Mouse (Mus musculus): ENCODE measurements around the gene Hist1h2bq.
"Not testable (repeated sequence)": the region's sequence is repeated elsewhere in the genome, so short reads cannot be mapped to it uniquely, and the experiment has no call there.

Gene Hist1h2bq

DNA sequence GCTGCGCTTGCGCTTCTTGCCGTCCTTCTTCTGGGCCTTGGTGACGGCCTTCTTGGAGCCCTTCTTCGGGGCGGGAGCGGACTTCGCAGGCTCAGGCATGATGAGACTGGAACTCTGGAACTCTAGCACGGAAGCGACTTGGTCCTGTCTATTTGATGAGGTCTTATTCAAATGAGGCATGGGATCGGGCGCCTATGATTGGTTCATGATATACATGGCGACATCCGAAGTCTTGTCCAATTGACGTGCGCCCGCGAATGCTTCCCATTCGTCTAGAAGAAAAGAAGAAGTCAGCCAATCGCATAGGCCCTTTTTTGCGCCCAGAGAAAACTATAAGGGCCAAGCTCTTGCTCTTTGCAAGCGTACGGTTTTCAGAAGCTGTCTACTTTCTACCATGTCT lies at the start of gene Hist1h2bq, which contains the start of gene Hist1h2ao:
Gene Hist1h2bq (minus strand): TSS at position 125 of the 400 bp plus-strand sequence.
Gene Hist1h2ao (plus strand): TSS at position 393 of the 400 bp plus-strand sequence.
- not testable (repeated sequence) for DNase-seq (ENCODE audit: low spot score)

DNA sequence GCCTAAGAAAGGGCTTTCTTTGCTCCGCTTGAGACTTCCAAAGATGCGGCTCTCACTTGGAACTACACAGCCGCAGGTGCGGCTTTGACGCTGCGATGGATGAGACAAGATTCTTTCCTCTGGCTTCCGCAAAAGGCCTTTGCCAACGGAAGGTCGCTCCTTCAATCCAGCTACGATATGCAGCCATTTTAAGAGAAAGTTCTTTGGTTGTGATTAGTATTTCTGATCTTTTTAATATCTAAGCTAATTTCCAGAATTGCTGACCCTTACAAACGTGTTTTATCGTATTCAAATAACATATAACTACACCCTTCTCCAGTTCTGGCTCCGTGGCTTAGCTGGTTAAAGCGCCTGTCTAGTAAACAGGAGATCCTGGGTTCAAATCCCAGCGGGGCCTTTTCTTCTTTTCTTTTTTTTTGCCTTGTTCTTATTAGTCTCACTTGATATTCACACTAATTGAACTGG lies 45.7 kb upstream of the Hist1h2bq start:
- no peak for DNase-seq (ENCODE audit: low spot score)

DNA sequence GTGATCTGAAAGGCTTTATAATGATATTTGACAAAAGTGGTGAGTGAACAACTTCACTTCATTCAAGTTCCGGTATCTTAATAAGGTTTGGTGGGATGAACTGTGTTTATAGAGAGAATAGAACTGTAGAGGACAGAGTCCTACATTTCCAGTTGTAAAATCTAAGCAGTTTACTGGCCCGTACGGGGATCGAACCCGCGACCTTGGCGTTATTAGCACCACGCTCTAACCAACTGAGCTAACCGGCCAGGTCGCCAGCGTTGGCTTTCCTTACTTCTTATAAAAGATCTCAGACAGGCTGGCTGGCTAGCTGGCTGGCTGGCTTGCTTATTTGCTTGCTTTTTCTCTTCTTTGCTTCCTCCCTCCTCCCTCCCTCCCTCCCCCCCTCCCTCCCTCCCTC lies 45.1 kb upstream of the Hist1h2bq start:
- DNase-seq (ENCODE audit: low spot score): peak; percentile 25

DNA sequence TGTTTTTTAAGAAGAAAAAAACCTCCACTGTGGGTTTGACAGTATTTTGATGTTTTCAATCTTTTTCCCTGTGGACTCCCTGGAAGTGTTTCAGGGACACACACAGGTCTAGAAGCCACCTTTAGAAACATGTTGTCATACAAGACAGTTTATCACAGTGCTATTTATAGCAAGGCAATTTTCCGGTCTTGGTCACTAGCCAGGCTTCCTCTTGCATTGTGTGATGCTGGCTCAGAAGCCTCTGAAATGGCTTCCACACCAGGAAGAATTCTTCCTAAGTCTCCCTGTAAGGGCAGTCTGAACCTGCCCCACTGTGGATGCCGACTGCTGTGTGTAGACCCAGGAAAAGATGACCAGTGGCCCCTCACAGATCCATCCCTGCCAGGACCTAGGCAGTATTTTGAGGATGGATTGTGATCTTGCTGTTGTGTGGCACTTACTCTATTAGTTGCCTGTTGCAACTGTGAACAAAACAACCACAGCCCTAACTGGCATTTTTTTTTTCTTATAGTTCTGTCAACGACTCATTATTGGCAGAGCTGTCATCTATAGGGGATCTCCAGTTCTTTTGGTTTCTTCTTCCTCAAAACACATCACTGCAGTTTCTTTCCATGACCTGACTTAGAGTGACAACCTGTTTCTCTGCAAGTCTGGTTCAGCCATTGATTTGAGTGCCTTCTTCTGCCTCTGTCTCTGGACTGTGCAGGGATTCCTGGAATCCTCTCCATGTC lies 42.4 kb upstream of the Hist1h2bq start:
- no peak for DNase-seq (ENCODE audit: low spot score)

DNA sequence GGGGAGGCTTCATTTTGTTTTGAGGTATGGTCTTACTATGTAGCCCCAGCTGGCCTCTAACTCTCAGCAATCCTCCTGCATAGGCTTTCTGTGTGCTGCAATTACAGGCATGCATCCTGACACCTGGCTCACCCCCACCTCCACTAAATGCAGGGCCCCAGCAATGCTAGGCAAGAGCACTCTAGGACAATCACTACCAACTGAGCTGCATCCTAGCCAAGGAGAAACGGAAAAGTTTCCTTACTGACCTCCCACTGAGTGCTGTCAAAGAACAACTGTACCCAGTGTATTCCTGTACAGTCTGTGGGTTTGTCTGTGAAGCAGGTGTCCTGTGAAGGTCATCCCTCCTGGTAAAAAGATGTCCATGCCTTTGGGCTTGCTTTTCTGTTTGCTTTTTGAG lies 40.7 kb upstream of the Hist1h2bq start:
- not testable (repeated sequence) for DNase-seq (ENCODE audit: low spot score)

- DNase-seq (ENCODE audit: low spot score): no peak
These were observed 37.9 kb upstream of the Hist1h2bq start for GRCm38 (mm10) chr13:21847883-21848282.

GRCm38 (mm10) chr13:21846356-21846755 lies 36.4 kb upstream of the Hist1h2bq start:
- DNase-seq (ENCODE audit: low spot score): not testable (repeated sequence)

GRCm38 (mm10) chr13:21840508-21840907 lies 30.5 kb upstream of the Hist1h2bq start:
- not testable (repeated sequence) for DNase-seq (ENCODE audit: low spot score)

GRCm38 (mm10) chr13:21833461-21833860 lies 23.5 kb upstream of the Hist1h2bq start, which contains the start of the genes Hist1h2ap and Hist1h2br:
Hist1h2ap (minus strand) TSS chr13:21833507.
Hist1h2br (plus strand) TSS chr13:21833743.
- DNase-seq (ENCODE audit: low spot score): not testable (repeated sequence)

- DNase-seq (ENCODE audit: low spot score): not testable (repeated sequence)
These were observed 21.7 kb upstream of the Hist1h2bq start, which contains the start of gene Hist1h4n for GRCm38 (mm10) chr13:21831418-21832394. Hist1h4n (minus strand) TSS chr13:21832196.

- DNase-seq (ENCODE audit: low spot score): no peak
These were observed 20.3 kb upstream of the Hist1h2bq start for GRCm38 (mm10) chr13:21830344-21830743.

- DNase-seq (ENCODE audit: low spot score): no peak
These were observed 18.5 kb upstream of the Hist1h2bq start for GRCm38 (mm10) chr13:21828511-21828910.

GRCm38 (mm10) chr13:21820082-21820890 lies 10.3 kb upstream of the Hist1h2bq start:
- not testable (repeated sequence) for DNase-seq (ENCODE audit: low spot score)

DNA sequence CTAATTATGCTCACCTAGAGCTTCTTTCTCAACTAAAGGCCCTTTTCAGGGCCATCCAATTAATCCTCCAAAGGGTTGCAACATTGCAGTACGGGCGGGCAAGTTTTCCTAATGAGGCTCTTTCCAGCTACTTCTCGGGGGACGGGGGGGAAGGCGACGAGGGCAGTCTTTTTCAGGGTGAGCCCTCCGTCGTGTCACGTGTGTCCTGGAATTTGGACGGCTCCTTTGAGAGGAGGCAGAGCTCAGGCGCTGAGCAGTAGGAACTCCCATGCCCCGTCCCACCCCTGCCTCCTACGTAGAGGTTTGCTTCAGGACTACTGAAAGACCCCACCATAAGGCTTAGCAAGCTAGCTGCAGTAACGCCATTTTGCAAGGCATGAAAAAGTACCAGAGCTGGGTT lies 2.1 kb upstream of the Hist1h2bq start:
- not testable (repeated sequence) for DNase-seq (ENCODE audit: low spot score)

DNA sequence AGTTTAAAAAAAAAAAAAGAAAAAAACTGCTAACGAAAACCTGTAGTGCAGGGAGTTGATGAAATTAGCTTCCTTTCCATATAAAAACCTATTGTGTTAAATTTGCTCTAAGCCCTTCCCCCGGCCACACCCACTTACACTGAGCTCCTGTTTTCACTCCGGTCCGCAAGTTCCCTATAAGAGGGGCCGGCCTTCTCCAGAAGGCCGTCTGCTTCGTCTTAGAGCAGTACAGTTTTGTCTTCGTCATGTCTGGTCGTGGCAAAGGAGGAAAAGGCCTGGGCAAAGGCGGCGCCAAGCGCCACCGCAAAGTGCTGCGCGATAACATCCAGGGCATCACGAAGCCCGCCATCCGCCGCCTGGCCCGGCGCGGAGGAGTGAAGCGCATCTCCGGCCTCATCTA lies 1.5 kb upstream of the Hist1h2bq start, which contains the start of gene Hist1h4m:
Gene Hist1h4m (plus strand): TSS at position 208 of the 400 bp plus-strand sequence.
- DNase-seq (ENCODE audit: low spot score): not testable (repeated sequence)

- not testable (repeated sequence) for DNase-seq (ENCODE audit: low spot score)
These were observed 1.1 kb upstream of the Hist1h2bq start for GRCm38 (mm10) chr13:21811074-21811473.

DNA sequence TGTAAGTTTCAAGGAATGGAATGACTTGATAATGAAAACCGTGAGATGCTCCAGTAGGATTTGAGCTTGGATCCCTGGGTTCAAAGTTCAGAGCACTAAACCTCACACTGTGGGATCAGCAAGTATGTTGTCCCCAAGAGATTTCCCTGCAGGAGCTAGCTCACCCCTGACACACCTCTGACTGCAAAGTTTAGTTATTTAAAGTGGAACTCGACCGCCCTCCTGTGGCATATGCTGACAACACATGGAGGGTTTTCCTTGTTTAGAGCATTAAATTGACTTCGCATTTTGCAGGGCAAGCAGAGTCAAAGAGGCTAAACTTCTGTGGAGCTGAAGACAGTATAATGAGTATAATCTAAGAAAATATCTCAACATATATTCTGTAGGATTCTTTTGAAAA lies 6.9 kb downstream of the Hist1h2bq start:
- not testable (repeated sequence) for DNase-seq (ENCODE audit: low spot score)

- not testable (repeated sequence) for DNase-seq (ENCODE audit: low spot score)
These were observed 12.8 kb downstream of the Hist1h2bq start for GRCm38 (mm10) chr13:21797163-21797562.

- no peak for DNase-seq (ENCODE audit: low spot score)
These were observed 14.4 kb downstream of the Hist1h2bq start for GRCm38 (mm10) chr13:21795584-21795983.

DNA sequence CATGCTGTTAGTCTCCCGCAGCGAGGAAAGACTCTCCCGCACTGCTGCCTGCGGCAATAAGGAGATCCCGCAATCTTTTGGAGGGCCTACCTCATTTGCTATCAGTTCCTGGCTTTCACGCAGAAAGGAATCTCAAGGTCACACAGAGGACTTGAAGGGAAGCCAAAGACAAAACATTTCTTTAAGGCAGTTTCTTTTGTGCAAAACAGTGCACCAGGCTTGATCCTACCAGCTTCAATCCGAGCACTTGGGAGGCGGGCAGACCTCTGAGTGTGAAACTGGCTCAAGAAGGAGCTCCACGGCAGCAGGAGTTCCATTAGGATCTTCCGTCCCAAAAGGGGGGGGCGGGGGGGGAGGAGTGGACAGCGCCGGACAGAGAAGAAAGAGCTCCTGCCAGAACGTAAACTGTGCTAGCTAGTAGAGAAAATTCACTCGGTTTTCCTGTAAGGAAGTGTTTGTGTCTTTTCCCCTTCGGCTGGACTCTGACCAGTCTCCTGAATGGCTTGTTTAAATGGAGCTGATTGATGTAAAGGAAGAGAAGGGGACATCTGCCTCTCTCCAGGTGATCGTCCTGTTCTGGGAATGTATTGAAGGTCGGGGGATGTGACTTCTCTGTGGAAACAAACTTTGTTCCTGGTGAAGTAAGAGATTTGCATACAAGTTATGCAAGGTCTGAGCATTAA lies 19.3 kb downstream of the Hist1h2bq start:
- DNase-seq (ENCODE audit: low spot score): no peak

DNA sequence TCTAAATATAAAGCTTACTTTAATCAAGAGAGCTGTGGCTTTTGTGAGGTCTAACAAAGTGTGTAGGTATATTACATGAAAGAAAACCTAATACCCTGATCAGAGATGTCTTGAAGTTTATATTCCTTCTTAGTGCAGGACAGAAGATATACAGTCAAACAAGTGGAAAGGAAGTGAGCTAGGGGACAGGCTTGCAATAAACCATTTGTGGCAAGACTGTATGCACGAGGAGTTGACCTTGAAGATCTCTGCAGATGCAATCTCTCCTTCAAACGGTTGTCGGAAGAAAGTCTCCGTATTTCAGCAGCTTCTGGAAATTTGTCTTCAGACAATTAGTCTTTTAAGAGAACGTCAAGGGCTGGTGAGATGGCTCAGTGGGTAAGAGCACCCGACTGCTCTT lies 20.1 kb downstream of the Hist1h2bq start:
- no peak for DNase-seq (ENCODE audit: low spot score)
